Mouse (Mus musculus) 3T3-L1 (cell line): ENCODE data around the gene Cnbd2.

Experiments used
- DNase-seq: peaks from one replicate; pipeline ENCODE4 v3.0.0-alpha.2; 2015; ENCODE audit warnings: low read depth, low spot score

The Cnbd2 gene

GRCm38 (mm10) chr2:156312297-156312897, at the start of gene Cnbd2, which contains the start of gene Scand1:
Gene Cnbd2, plus strand, starts transcription at chr2:156312299.
Gene Scand1, minus strand, starts transcription at chr2:156312704.
- peak; percentile 94 for DNase-seq

GRCm38 (mm10) chr2:156263204-156263893, 48.8 kb upstream of the Cnbd2 start:
- peak; percentile 61 for DNase-seq

GRCm38 (mm10) chr2:156267636-156268035, 44.5 kb upstream of the Cnbd2 start:
- no peak for DNase-seq

GRCm38 (mm10) chr2:156272553-156272952, 39.5 kb upstream of the Cnbd2 start:
- DNase-seq = peak; percentile 72

GRCm38 (mm10) chr2:156278226-156279017, 33.7 kb upstream of the Cnbd2 start:
- DNase-seq = peak; percentile 98

- peak; percentile 44 for DNase-seq
Measured at GRCm38 (mm10) chr2:156281227-156281626, 30.9 kb upstream of the Cnbd2 start.

GRCm38 (mm10) chr2:156285161-156285560, 26.9 kb upstream of the Cnbd2 start:
- no peak for DNase-seq

GRCm38 (mm10) chr2:156286733-156287132, 25.4 kb upstream of the Cnbd2 start:
- no peak for DNase-seq

GRCm38 (mm10) chr2:156288222-156288621, 23.9 kb upstream of the Cnbd2 start:
- no peak for DNase-seq

GRCm38 (mm10) chr2:156289552-156290160, 22.4 kb upstream of the Cnbd2 start:
- DNase-seq = no peak

GRCm38 (mm10) chr2:156291998-156292397, 20.1 kb upstream of the Cnbd2 start:
- no peak for DNase-seq

GRCm38 (mm10) chr2:156295601-156296063, 16.5 kb upstream of the Cnbd2 start:
- no peak for DNase-seq

GRCm38 (mm10) chr2:156296190-156296589, 15.9 kb upstream of the Cnbd2 start:
- DNase-seq = no peak

- DNase-seq = peak; percentile 57
Measured at GRCm38 (mm10) chr2:156297653-156298052, 14.4 kb upstream of the Cnbd2 start.

- no peak for DNase-seq
Measured at GRCm38 (mm10) chr2:156298458-156298857, 13.6 kb upstream of the Cnbd2 start.

- DNase-seq = no peak
Measured at GRCm38 (mm10) chr2:156302063-156302462, 10.0 kb upstream of the Cnbd2 start.

- DNase-seq = no peak
Measured at GRCm38 (mm10) chr2:156304351-156304750, 7.7 kb upstream of the Cnbd2 start.

GRCm38 (mm10) chr2:156305818-156306217, 6.3 kb upstream of the Cnbd2 start:
- DNase-seq = peak; percentile 74

GRCm38 (mm10) chr2:156307261-156307660, 4.8 kb upstream of the Cnbd2 start:
- peak; percentile 56 for DNase-seq

GRCm38 (mm10) chr2:156309948-156310347, 2.2 kb upstream of the Cnbd2 start:
- DNase-seq = no peak

- DNase-seq = peak; percentile 61
Measured at GRCm38 (mm10) chr2:156310455-156310854, 1.6 kb upstream of the Cnbd2 start.

- no peak for DNase-seq
Measured at GRCm38 (mm10) chr2:156310945-156311344, 1.2 kb upstream of the Cnbd2 start.
